Comparison of ENCODE assay signal across 8 mouse cellular contexts in genomic region chr6:137205662-137206400, GRCm38 (mm10). TPM values are rescaled to one million over a fixed set of nuclear protein-coding genes. Genes with fewer than 3 reads are reported as not detected.
A peak's percentile ranks its signal among the peaks of the same experiment; 100 is the strongest.
DNase-seq lines count a peak whose midpoint lies in the region; ATAC-seq and TF ChIP-seq lines count a peak whose summit lies in the region.

No protein-coding gene starts in this region.

- no peak overlapping the region for H3K4me3 ChIP-seq in layer of hippocampus, adult 2 months
- no peak overlapping the region for H3K4me3 ChIP-seq in hindbrain, embryonic 16.5 days (ENCODE audit: low read length)

- intact Hi-C loops in gastrocnemius, postnatal 14 days (cut with DNase I; ENCODE audit: low total_unique reads): loop anchor here (5.0 to 10.0 kb wide), 2 partner anchors 191 to 519 kb away; no protein-coding TSS in a partner anchor

- peak; percentile 60 for ATAC-seq in hindbrain, embryonic 16.5 days

- H3K9ac ChIP-seq in hindbrain, embryonic 16.5 days (ENCODE audit: low read depth, low read length): no peak overlapping the region

- no peak overlapping the region for H3K4me2 ChIP-seq in hindbrain, embryonic 16.5 days (ENCODE audit: low read length)

- peak; percentile 83 for TF ChIP-seq CTCF in layer of hippocampus, adult 2 months (conservative IDR thresholded peaks at IDR 0.05)

- H3K4me1 ChIP-seq in hindbrain, embryonic 16.5 days (ENCODE audit: control insufficient read depth, insufficient read depth, low read depth, low read length): no peaks in the 10 kb centered on the region

- H3K9me3 ChIP-seq in hindbrain, embryonic 16.5 days (ENCODE audit: control insufficient read depth, low read length): no peaks in the 10 kb centered on the region

- H3K27me3 ChIP-seq in hindbrain, embryonic 16.5 days (replicated peaks; ENCODE audit: control insufficient read depth, insufficient read depth, low read length): no peaks in the 10 kb centered on the region
- H3K27me3 ChIP-seq in splenic B cell, adult 2 months (ENCODE audit: control insufficient read depth, insufficient read depth, low read length, poor library complexity, severe bottlenecking): no peaks in the 10 kb centered on the region

- H3K36me3 ChIP-seq in hindbrain, embryonic 16.5 days (ENCODE audit: control insufficient read depth, insufficient read depth, low read length): no peaks in the 10 kb centered on the region
- no peaks in the 10 kb centered on the region for H3K36me3 ChIP-seq in splenic B cell, adult 2 months (ENCODE audit: control insufficient read depth, insufficient read depth, low read length, poor library complexity, severe bottlenecking)

- H3K27ac ChIP-seq in layer of hippocampus, adult 2 months: no peak overlapping the region
- H3K27ac ChIP-seq in hindbrain, embryonic 16.5 days (ENCODE audit: low read depth, low read length): no peak overlapping the region

- peak; percentile 3 for DNase-seq in cerebellum, adult 8-10 months
- no peak for DNase-seq in cerebellum, adult 11-12 months
- DNase-seq in layer of hippocampus, adult 2 months (ENCODE audit: low spot score in 2 of 2): peak; percentile 11 to 55
- no peak for DNase-seq in layer of hippocampus, postnatal 25 days (ENCODE audit: extremely low spot score in 1 of 2, low spot score in 1 of 2)
- DNase-seq in MN1 (ENCODE audit: low spot score): peak; percentile 16
- DNase-seq in splenic B cell, adult 2 months (ENCODE audit: low read depth, low spot score): peak; percentile 30
- DNase-seq in gastrocnemius, postnatal 14 days: no peak

- WGBS in hindbrain, embryonic 16.5 days: 56% methylated on average over 11 of the region's 11 CpGs

RNA-seq across cellular contexts. Expression of gene Rerg, which starts 35.5 kb away (rescaled TPM):
- total RNA-seq in layer of hippocampus, adult 2 months (2021): 10 to 100 TPM; 36.9 to 41.8 TPM
- total RNA-seq in layer of hippocampus, postnatal 25 days (2021): 10 to 100 TPM; 38.4 to 39.2 TPM
- 7.9 and 9.0 TPM in 2 replicates for polyA plus RNA-seq in hindbrain, embryonic 16.5 days (2015; fragmentation: Nextera tagmentation; extraction: Ambion mirVana)
- total RNA-seq in gastrocnemius, postnatal 14 days (2021): 1 to 10 TPM; 2.1 to 4.4 TPM

RNA-seq across cellular contexts. Expression of gene Ptpro, which starts 46.3 kb away (rescaled TPM):
- total RNA-seq in layer of hippocampus, adult 2 months (2021): 10 to 100 TPM; 43.6 to 45.4 TPM
- total RNA-seq in layer of hippocampus, postnatal 25 days (2021): 10 to 100 TPM; 49.4 to 58.5 TPM
- polyA plus RNA-seq in hindbrain, embryonic 16.5 days (2015; fragmentation: Nextera tagmentation; extraction: Ambion mirVana): 39.2 and 51.8 TPM in 2 replicates
- under 1 TPM; 0.74 to 0.95 TPM for total RNA-seq in gastrocnemius, postnatal 14 days (2021)

Comparison
In these comparisons a context has a peak if more than half of its experiments do, and no peak if none do; other contexts are left out.
1. DNase-seq: peak in cerebellum, adult 8-10 months (single experiment), layer of hippocampus, adult 2 months (2 of 2), MN1 (single experiment) and splenic B cell, adult 2 months (single experiment); none in cerebellum, adult 11-12 months (single experiment), layer of hippocampus, postnatal 25 days (0 of 2) and gastrocnemius, postnatal 14 days (single experiment).
2. RNA of gene Rerg, which starts 35.5 kb away (total RNA-seq): 36.9 to 41.8 TPM in layer of hippocampus, adult 2 months and 38.4 to 39.2 TPM in layer of hippocampus, postnatal 25 days; 2.1 to 4.4 TPM in gastrocnemius, postnatal 14 days; every median in the first group is over 4 times any median in the second.
3. RNA of gene Ptpro, which starts 46.3 kb away (total RNA-seq): 49.4 to 58.5 TPM in layer of hippocampus, postnatal 25 days and 43.6 to 45.4 TPM in layer of hippocampus, adult 2 months; 0.74 to 0.95 TPM in gastrocnemius, postnatal 14 days; every median in the first group is over 10 times any median in the second.